Mouse (Mus musculus) E14TG2a.4 (cell line): ENCODE measurements around the gene Rnf216.

Experiments
- CTCF ChIP-seq: conservative IDR thresholded peaks from 2 replicates; pipeline ENCODE4 v1.5.1; 2014; ENCODE audit warnings: low read length
- POU5F1 ChIP-seq: IDR thresholded peaks from 2 replicates; pipeline ENCODE4 v1.6.1; 2014; ENCODE audit warnings: low read length, borderline replicate concordance

GRCm38 (mm10) chr5:143031681-143032080, 81.1 kb downstream of the Rnf216 start:
- TF ChIP-seq CTCF (no peak), POU5F1 (no peak)
